9 mouse cellular contexts compared by ENCODE assay signal in the genomic region with DNA sequence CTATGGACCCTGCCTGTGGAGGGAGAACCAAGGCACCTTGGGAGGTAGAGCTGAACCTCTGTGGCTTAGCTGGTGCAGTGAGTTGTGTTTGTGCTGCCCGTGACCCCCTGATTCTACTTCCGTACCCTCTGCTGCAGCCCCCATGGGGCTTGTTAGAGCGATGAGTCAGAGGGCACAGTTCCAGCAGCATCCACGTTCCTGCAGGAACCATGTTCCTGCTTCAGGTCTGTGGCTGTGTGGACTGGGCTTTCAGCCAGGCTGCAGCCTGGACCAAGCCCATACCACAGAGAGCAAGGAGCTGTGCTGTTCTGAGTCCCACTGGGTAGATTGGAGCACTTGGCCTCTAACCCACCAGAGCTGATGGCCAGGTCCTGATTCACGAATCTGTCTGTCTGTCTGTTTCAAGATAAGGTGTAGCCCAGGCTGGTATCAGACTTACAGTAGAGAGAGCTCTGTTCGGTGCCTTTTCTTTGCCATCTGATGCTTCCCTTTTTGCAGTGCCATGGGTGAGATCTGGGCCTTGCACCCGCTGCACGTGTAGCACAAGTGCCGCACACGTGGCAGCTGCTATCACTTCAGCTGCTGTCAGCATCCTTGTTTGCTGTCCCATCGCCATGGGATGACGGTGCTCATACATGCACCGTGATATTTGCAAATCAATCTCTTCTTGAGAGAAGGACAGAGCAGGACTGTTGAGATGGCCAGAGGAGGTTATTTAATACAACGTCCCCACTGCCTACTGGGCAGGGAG. TPM values are rescaled to one million over a fixed set of nuclear protein-coding genes. Genes with fewer than 3 reads are reported as not detected.
DNase-seq lines count a peak whose midpoint lies in the region; ATAC-seq lines count a peak whose summit lies in the region.
"Had no signal": no experiment of that assay in that cellular context is flagged by ENCODE, and none has a peak within 500 bp of the region (broad histone marks: within the 10 kb centered on the region; RNA-seq: fewer than 3 reads in every experiment).

No protein-coding gene starts in this region.

- H3K27ac ChIP-seq in kidney, embryonic 16.5 days (ENCODE audit: low read length): peak overlapping the region; percentile 97
- H3K27ac ChIP-seq in midbrain, embryonic 13.5 days: no peak overlapping the region
- H3K27ac ChIP-seq: neural tube, embryonic 12.5 days had no signal

- H3K4me1 ChIP-seq in kidney, embryonic 16.5 days (ENCODE audit: insufficient read depth, low read length): peaks cover 87% of the 10 kb centered on the region
- peaks cover 80% of the 10 kb centered on the region for H3K4me1 ChIP-seq in midbrain, embryonic 13.5 days (replicated peaks)

- no peaks in the 10 kb centered on the region for H3K9me3 ChIP-seq in kidney, embryonic 16.5 days (ENCODE audit: low read length)
- no peaks in the 10 kb centered on the region for H3K9me3 ChIP-seq in midbrain, embryonic 13.5 days
- H3K9me3 ChIP-seq: neural tube, embryonic 12.5 days had no signal

- no peak for DNase-seq in kidney, adult 18-20 months
- peak; percentile 55 for DNase-seq in adrenal gland, adult 8-10 months
- DNase-seq in cerebellum, postnatal 36 days: peak; percentile 65 to 68
- peak; percentile 51 to 63 for DNase-seq in kidney, postnatal 4 days
- DNase-seq in left cerebral cortex, adult 11 months (ENCODE audit: low spot score): no peak
- DNase-seq in left cerebral cortex, postnatal 36 days (ENCODE audit: low spot score in 2 of 2): no peak

- ATAC-seq in kidney, embryonic 16.5 days (ENCODE audit: low FRiP score, low TSS enrichment): peak; percentile 3; the same call in 1 of the 2 replicates
- no peak for ATAC-seq in midbrain, embryonic 13.5 days

- H3K4me2 ChIP-seq in kidney, embryonic 16.5 days (replicated peaks; ENCODE audit: low read depth, low read length): no peak overlapping the region
- no peak overlapping the region for H3K4me2 ChIP-seq in midbrain, embryonic 13.5 days (replicated peaks)

- H3K9ac ChIP-seq in kidney, embryonic 16.5 days (replicated peaks; ENCODE audit: low read length): peak overlapping the region; percentile 55; the same call in 1 of the 2 replicates
- H3K9ac ChIP-seq in midbrain, embryonic 13.5 days (replicated peaks): no peak overlapping the region
- H3K9ac ChIP-seq: neural tube, embryonic 12.5 days had no signal

- H3K4me3 ChIP-seq in kidney, embryonic 16.5 days (ENCODE audit: low read length): no peak overlapping the region
- no peak overlapping the region for H3K4me3 ChIP-seq in midbrain, embryonic 13.5 days (replicated peaks)
- H3K4me3 ChIP-seq: neural tube, embryonic 12.5 days had no signal

- H3K27me3 ChIP-seq in kidney, embryonic 16.5 days (ENCODE audit: insufficient read depth, low read length): no peaks in the 10 kb centered on the region
- H3K27me3 ChIP-seq in midbrain, embryonic 13.5 days: no peaks in the 10 kb centered on the region
- H3K27me3 ChIP-seq: neural tube, embryonic 12.5 days had no signal

- H3K36me3 ChIP-seq in kidney, embryonic 16.5 days (ENCODE audit: insufficient read depth, low read length): no peaks in the 10 kb centered on the region
- peaks cover 7% of the 10 kb centered on the region; the same call in 1 of the 2 replicates for H3K36me3 ChIP-seq in midbrain, embryonic 13.5 days
- H3K36me3 ChIP-seq: neural tube, embryonic 12.5 days had no signal

- intact Hi-C loops in left cerebral cortex, postnatal 36 days (cut with DNase I): no loop called here

- WGBS in kidney, embryonic 16.5 days: 72% methylated on average over 14 of the region's 14 CpGs
- WGBS in midbrain, embryonic 13.5 days: 85% methylated on average over 14 of the region's 14 CpGs

RNA-seq across cellular contexts. Expression of gene Nkd1, which starts 50.5 kb away (rescaled TPM):
- polyA plus RNA-seq in kidney, embryonic 16.5 days (2015; fragmentation: Nextera tagmentation; extraction: Ambion mirVana): 66.5 and 66.9 TPM in 2 replicates
- 10 to 100 TPM; 38.0 to 56.5 (median 46.5) TPM for total RNA-seq in adrenal gland, adult 8-10 months (2022)
- 68.4 and 79.8 TPM in 2 replicates for polyA plus RNA-seq in midbrain, embryonic 13.5 days (2015; fragmentation: Nextera tagmentation; extraction: Ambion mirVana)
- total RNA-seq in left cerebral cortex, postnatal 36 days (2021): 10 to 100 TPM; 18.8 to 18.9 TPM

Comparison
In these comparisons a context has a peak if more than half of its experiments do, and no peak if none do; other contexts are left out.
1. DNase-seq: peak in adrenal gland, adult 8-10 months (single experiment), cerebellum, postnatal 36 days (2 of 2) and kidney, postnatal 4 days (2 of 2); none in kidney, adult 18-20 months (single experiment), left cerebral cortex, adult 11 months (single experiment) and left cerebral cortex, postnatal 36 days (0 of 2).